Mouse (Mus musculus): ENCODE measurements around the gene Lima1.

Lima1 gene

DNA sequence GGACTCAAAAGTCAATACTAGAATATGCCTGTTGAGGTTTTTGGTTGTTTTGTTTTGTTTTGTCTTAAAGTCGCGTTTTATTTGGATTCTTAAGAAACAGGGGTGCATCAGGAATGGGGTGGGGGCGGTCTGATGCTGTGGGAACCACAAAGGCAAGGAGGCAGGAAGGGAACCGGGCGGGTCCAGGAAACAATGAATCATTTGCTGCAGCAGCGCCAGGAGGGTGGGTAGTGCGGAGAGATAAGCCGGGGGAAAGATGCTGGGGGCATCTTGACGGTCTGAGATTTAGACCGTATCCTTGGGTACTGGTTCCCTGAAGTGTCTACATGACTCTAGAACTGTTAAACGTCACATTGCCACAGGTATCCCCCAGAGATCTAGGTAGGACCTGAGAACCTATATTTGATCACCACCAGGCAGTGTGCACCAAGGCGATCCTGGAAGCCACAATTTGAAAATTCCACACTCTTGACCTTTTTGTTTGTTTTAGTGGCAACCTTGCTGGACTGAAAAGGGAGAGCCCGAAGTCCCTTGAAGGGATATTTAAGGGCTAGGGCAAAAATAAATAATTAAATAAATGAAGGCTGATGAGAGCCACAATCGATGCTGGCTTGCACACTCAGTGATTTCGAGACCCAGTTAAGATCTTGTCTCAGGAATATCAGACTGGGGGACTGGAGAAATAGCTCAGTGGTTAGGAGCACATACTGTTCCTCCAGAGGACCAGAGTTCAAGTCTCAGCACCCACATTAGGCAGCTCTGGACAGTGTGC, 8.6 kb downstream of the Lima1 start:
- DNase-seq (ENCODE audit: low spot score in 2 of 2): peak; percentile 74 to 75

- peak; percentile 56 to 66 for DNase-seq (ENCODE audit: low spot score in 2 of 2)
These were observed 9.3 kb downstream of the Lima1 start for GRCm38 (mm10) chr15:99865942-99866341.

- DNase-seq (ENCODE audit: low spot score in 2 of 2): no peak
These were observed 9.7 kb downstream of the Lima1 start for GRCm38 (mm10) chr15:99865494-99865941.

GRCm38 (mm10) chr15:99865046-99865445, 10.2 kb downstream of the Lima1 start:
- no peak for DNase-seq (ENCODE audit: low spot score in 2 of 2)

DNA sequence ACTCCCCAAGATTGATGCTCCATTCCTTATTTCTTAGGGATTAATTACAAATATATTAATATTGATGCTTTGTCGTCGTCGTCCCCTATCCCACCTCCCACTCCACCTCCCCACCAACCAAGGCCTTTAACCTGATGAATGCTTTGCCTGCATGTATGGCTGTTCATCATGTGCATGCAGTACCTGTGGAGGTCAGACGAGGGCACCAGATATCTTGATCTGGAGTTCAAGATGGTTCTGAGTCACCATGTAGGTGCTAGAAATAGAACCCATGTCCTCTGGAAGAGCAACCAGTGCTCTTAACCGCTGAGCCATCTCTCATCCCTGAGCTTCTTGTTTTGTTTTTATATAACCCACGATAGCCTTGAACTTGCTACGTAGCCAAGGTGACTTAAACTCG, 11.5 kb downstream of the Lima1 start:
- no peak for DNase-seq (ENCODE audit: low spot score in 2 of 2)

DNA sequence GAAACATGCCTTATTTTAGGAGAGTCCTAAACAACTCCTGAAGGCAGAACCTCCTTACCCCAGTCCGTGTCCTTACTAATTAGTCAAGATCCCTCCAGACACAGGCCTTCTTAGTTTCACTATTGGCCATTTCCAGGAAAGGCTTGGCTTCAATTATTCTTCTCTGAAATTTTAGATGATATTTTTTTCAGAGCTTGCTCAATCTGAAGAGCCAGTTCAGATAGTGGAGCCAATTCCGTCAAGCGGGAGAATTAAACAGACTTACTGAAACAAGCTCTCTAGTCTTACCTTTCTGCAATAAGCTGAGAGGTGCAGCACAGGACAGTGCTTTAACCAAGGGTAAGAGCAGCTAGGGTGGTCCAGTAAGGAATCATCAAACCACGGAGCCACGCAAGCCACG, 11.9 kb downstream of the Lima1 start:
- DNase-seq (ENCODE audit: low spot score in 2 of 2): peak; percentile 41 to 50

- DNase-seq (ENCODE audit: low spot score in 2 of 2): no peak
These were observed 12.8 kb downstream of the Lima1 start for GRCm38 (mm10) chr15:99862473-99862872.

GRCm38 (mm10) chr15:99861955-99862354, 13.3 kb downstream of the Lima1 start:
- DNase-seq (ENCODE audit: low spot score in 2 of 2): no peak

DNA sequence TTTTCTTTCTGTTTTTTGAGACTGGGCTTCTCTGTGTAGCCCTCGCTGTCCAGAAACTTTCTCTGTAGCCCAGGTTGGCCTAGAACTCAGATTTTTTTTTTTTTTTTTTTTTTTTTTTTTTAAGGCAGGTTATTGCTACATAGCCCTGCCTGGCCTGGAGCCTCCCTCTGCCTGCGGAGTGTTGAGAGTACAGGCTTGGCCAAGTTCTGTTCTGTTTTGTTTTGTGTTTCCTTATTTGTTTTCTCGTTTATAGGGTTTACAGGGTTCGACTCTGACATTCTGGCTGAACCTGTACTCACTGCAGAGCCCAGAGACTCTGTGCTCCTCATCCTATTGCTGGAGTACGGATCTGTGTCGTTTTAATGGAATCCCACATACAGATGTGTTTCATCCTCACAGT, 13.7 kb downstream of the Lima1 start:
- no peak for DNase-seq (ENCODE audit: low spot score in 2 of 2)

DNA sequence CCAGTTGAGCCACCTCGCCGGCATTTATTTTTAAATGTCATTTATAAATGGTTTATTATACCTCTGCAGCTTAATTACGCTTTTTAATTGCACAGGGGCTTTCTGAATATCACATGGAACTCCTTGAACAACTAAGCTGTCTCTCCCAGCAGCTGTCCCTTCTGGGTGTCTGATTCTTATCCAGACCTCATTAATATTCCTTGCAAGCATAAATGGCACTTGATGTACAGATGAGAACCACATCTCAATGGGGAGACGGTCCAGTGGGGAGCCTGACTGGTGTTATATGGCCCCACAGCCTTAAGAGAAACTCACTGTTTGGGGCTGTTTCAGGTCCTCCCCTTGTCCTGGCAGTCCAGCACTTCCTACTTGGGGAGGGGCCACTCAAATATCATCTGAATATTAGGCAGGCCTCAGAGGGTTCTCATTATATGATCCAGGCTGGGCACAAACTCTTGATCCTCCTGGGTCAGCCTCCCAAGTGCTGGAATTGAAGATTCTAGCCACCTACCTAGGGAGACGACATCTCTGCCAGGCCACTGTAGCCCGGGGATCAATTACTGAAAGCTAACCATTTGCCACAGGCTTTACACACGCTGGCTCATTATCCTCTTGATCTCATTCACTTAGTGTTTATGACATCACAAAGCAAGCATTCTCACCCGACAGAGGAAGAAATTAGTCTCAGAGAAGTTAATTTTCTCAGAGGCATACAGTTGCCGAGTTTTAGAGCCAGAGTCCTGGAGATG, 15.4 kb downstream of the Lima1 start:
- no peak for DNase-seq (ENCODE audit: low spot score in 2 of 2)

- no peak for DNase-seq (ENCODE audit: low spot score in 2 of 2)
These were observed 17.8 kb downstream of the Lima1 start for GRCm38 (mm10) chr15:99857479-99857878.

DNA sequence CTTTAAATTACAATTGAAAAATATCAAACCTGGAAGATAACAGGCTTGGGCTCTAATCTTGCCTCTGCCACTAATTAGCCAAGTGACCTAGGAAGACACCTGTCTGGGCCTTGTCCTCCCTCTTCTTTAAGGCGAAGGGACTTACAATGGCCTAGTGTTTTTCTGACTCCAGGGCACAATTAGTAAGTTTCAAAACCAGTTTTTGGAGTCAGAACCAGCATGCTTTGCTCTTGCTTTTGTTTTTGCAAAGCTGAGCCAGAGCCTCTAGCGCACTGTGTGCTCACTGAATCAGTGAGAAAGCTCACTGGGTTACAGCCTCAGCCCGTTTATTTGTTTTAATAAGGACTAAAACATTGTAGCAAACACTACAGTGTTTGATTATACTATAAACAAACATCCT, 20.1 kb downstream of the Lima1 start:
- DNase-seq (ENCODE audit: low spot score in 2 of 2): no peak

GRCm38 (mm10) chr15:99852606-99853237, 22.5 kb downstream of the Lima1 start:
- no peak for DNase-seq (ENCODE audit: low spot score in 2 of 2)

GRCm38 (mm10) chr15:99850265-99850664, 25.0 kb downstream of the Lima1 start:
- DNase-seq (ENCODE audit: low spot score in 2 of 2): no peak

- DNase-seq (ENCODE audit: low spot score in 2 of 2): no peak
These were observed 27.3 kb downstream of the Lima1 start for GRCm38 (mm10) chr15:99847937-99848336.

GRCm38 (mm10) chr15:99847207-99847881, 27.9 kb downstream of the Lima1 start:
- no peak for DNase-seq (ENCODE audit: low spot score in 2 of 2)

DNA sequence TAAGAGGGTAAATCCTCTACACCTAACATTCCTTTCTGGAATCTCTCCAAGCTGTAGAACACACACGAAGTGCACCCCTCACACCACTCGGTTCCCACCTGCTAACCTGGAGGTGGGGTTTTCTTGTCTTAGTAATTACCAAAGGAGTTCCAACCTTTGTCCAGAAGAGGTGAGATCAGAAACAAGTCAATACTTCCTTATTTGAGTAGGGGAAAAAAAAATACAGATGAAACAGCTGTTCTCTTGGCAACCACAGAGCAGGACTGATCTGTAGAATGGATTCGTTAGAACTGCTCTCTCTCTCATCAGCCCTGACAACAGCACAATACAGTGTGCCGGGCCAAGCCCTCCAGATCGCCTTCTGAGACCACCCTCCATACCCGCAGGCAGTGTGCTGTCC, 28.6 kb downstream of the Lima1 start:
- no peak for DNase-seq (ENCODE audit: low spot score in 2 of 2)

DNA sequence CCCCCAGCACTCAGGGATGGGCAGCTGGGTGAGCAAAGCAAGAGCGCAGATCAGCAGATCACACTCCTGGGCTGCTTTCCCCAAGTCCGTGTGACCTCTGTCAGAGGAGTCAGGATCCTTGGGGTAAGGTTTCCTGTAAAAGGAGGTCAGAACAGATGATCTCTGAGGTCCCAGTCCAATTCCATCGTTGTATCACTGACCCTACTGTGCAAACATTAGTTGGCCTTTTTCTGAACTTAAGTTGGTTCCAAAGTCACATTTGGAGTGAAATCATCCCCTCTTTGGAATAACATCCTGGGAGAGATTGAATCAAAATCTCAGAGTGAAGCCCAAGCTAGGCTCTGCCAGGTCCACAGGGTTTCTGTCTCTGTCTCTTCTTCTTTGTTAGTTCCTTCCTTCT, 31.4 kb downstream of the Lima1 start:
- DNase-seq (ENCODE audit: low spot score in 2 of 2): no peak

- DNase-seq (ENCODE audit: low spot score in 2 of 2): peak; percentile 83 to 87
These were observed 35.3 kb downstream of the Lima1 start for GRCm38 (mm10) chr15:99839910-99840309.

- no peak for DNase-seq (ENCODE audit: low spot score in 2 of 2)
These were observed 36.0 kb downstream of the Lima1 start for GRCm38 (mm10) chr15:99839165-99839840.

DNA sequence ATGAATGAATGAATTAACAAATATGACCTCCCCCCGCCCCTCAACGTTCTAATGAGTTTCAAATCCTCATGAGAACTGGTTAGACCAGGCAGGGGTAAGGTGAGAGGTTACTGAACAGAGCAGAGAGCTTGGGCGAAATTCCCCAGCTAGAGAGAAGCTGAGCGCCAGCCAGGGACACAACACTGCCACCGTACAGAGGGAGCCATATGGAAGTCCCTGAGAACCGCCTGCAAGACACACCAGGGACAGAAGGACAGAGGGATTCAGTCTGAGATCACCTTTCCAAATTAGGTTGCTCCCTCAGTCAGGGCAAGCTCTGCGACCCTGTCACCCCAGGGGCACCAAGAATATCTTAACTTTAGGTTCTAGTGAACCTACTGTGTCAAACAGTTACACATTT, 37.7 kb downstream of the Lima1 start:
- no peak for DNase-seq (ENCODE audit: low spot score in 2 of 2)

DNA sequence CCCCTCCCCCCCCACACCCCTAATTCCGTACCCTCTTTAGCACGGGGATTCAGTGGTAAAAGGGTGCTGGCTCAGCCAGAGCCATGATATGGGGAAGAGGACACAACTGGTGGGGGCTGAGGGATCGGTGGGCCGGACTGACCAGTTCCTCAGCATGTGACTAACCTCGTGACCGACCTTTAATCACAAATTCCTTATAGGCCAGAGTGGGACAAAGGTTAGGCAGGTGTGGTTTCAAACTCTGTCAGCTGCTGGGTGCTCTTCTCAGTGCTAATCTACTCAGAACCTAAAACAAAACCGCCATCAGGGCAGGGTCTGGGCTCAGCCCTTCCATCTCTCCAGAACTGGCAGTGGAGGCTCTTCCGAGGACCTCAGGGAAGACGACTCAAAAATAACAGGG, 40.1 kb downstream of the Lima1 start:
- no peak for DNase-seq (ENCODE audit: low spot score in 2 of 2)
